Mouse (Mus musculus): ENCODE results near the gene Bmx.
A peak's percentile ranks its signal among the peaks of the same experiment; 100 is the strongest.

The Bmx gene

GRCm38 (mm10) chrX:164258057-164258456 is at the start of gene Bmx:
Bmx (minus strand) TSS chrX:164258193.
- no peak for DNase-seq (ENCODE audit: low spot score)

GRCm38 (mm10) chrX:164306250-164306649 is 48.3 kb upstream of the Bmx start:
- no peak for DNase-seq (ENCODE audit: low spot score)

GRCm38 (mm10) chrX:164291147-164291546 is 33.2 kb upstream of the Bmx start:
- no peak for DNase-seq (ENCODE audit: low spot score)

GRCm38 (mm10) chrX:164287077-164287476 is 29.1 kb upstream of the Bmx start:
- no peak for DNase-seq (ENCODE audit: low spot score)

- DNase-seq (ENCODE audit: low spot score), result no peak
These were observed 25.8 kb upstream of the Bmx start for GRCm38 (mm10) chrX:164283808-164284207.

GRCm38 (mm10) chrX:164280918-164281647 is 23.1 kb upstream of the Bmx start:
- DNase-seq (ENCODE audit: low spot score), result no peak

GRCm38 (mm10) chrX:164275536-164275935 is 17.5 kb upstream of the Bmx start:
- no peak for DNase-seq (ENCODE audit: low spot score)

- DNase-seq (ENCODE audit: low spot score), result no peak
These were observed 12.6 kb upstream of the Bmx start for GRCm38 (mm10) chrX:164270603-164271002.

GRCm38 (mm10) chrX:164269285-164269761 is 11.3 kb upstream of the Bmx start, which contains the start of gene Pir:
Pir (plus strand) TSS chrX:164269371.
- peak; percentile 65 for DNase-seq (ENCODE audit: low spot score)

GRCm38 (mm10) chrX:164264861-164265260 is 6.9 kb upstream of the Bmx start:
- DNase-seq (ENCODE audit: low spot score), result no peak

- no peak for DNase-seq (ENCODE audit: low spot score)
These were observed 4.3 kb upstream of the Bmx start for GRCm38 (mm10) chrX:164262286-164262685.

- DNase-seq (ENCODE audit: low spot score), result no peak
These were observed 669 bp upstream of the Bmx start for GRCm38 (mm10) chrX:164258662-164259061.

- DNase-seq (ENCODE audit: low spot score), result no peak
These were observed 1.5 kb downstream of the Bmx start for GRCm38 (mm10) chrX:164256527-164256926.

GRCm38 (mm10) chrX:164246722-164247121 is 11.3 kb downstream of the Bmx start:
- no peak for DNase-seq (ENCODE audit: low spot score)

GRCm38 (mm10) chrX:164245714-164246113 is 12.3 kb downstream of the Bmx start:
- DNase-seq (ENCODE audit: low spot score), result no peak

- no peak for DNase-seq (ENCODE audit: low spot score)
These were observed 24.6 kb downstream of the Bmx start for GRCm38 (mm10) chrX:164233380-164233779.

- DNase-seq (ENCODE audit: low spot score), result no peak
These were observed 36.0 kb downstream of the Bmx start for GRCm38 (mm10) chrX:164221989-164222388.

GRCm38 (mm10) chrX:164200547-164200946 is 57.4 kb downstream of the Bmx start:
- no peak for DNase-seq (ENCODE audit: low spot score)

GRCm38 (mm10) chrX:164197679-164198078 is 60.3 kb downstream of the Bmx start:
- peak; percentile 12 for DNase-seq (ENCODE audit: low spot score)

- DNase-seq (ENCODE audit: low spot score), result no peak
These were observed 68.1 kb downstream of the Bmx start for GRCm38 (mm10) chrX:164189880-164190279.

- no peak for DNase-seq (ENCODE audit: low spot score)
These were observed 74.1 kb downstream of the Bmx start for GRCm38 (mm10) chrX:164183844-164184243.

GRCm38 (mm10) chrX:164179746-164180145 is 78.2 kb downstream of the Bmx start:
- peak; percentile 20 for DNase-seq (ENCODE audit: low spot score)

- no peak for DNase-seq (ENCODE audit: low spot score)
These were observed 79.1 kb downstream of the Bmx start for GRCm38 (mm10) chrX:164178856-164179255.

GRCm38 (mm10) chrX:164175780-164176179 is 82.2 kb downstream of the Bmx start:
- DNase-seq (ENCODE audit: low spot score), result no peak

All from spleen, adult 12 weeks (tissue).